Mouse (Mus musculus) midbrain, embryonic 15.5 days (tissue): ENCODE data around the gene Peli2. TPM values are rescaled to one million over a fixed set of nuclear protein-coding genes. Genes with fewer than 3 reads are reported as not detected.
A peak's percentile ranks its signal among the peaks of the same experiment; 100 is the strongest.
"Not testable (repeated sequence)": the region's sequence is repeated elsewhere in the genome, so short reads cannot be mapped to it uniquely, and the experiment has no call there.

ENCODE experiments used
- ATAC-seq: fragments of 200-750 bp; cut with Nextera tagmentation; replicated peaks from 2 replicates; pipeline ENCODE4 v1.8.0; 2017; ENCODE audit warnings: moderate TSS enrichment
- H3K27ac ChIP-seq: fragments of 300-500 bp; sonication (generic); 2 replicates; pipeline ENCODE4 v1.5.1; 2015; ENCODE audit warnings: mild to moderate bottlenecking, inconsistent platforms
- H3K27me3 ChIP-seq: fragments of 300-500 bp; sonication (generic); replicated peaks from 2 replicates; pipeline ENCODE4 v1.6.1; 2015; ENCODE audit warnings: inconsistent platforms
- H3K36me3 ChIP-seq: fragments of 300-500 bp; sonication (generic); replicated peaks from 2 replicates; pipeline ENCODE4 v1.6.1; 2015; ENCODE audit warnings: inconsistent platforms
- H3K4me1 ChIP-seq: fragments of 300-500 bp; sonication (generic); 2 replicates; pipeline ENCODE4 v1.6.1; 2015; ENCODE audit warnings: inconsistent platforms
- H3K4me2 ChIP-seq: fragments of 300-500 bp; sonication (generic); 2 replicates; pipeline ENCODE4 v1.6.1; 2015; ENCODE audit warnings: inconsistent platforms, mild to moderate bottlenecking, moderate library complexity
- H3K4me3 ChIP-seq: fragments of 300-500 bp; sonication (generic); 2 replicates; pipeline ENCODE4 v1.5.1; 2015; ENCODE audit warnings: mild to moderate bottlenecking, inconsistent platforms
- H3K9ac ChIP-seq: fragments of 300-500 bp; sonication (generic); 2 replicates; pipeline ENCODE4 v1.6.1; 2015; ENCODE audit warnings: mild to moderate bottlenecking, inconsistent platforms
- H3K9me3 ChIP-seq: fragments of 300-500 bp; sonication (generic); 2 replicates; pipeline ENCODE4 v1.6.1; 2016; ENCODE audit warnings: inconsistent platforms
- WGBS: fragments of 180-500 bp; shearing (Covaris S2); methylation state at CpG from one replicate; pipeline ENCODE4 v1.1.7; 2015; ENCODE audit warnings: mixed read lengths; 5-methylcytosine and 5-hydroxymethylcytosine counted together
- polyA plus RNA-seq: library from polyadenylated mRNA; unstranded; fragments of >200 nt; fragmentation: Nextera tagmentation; extraction: Ambion mirVana; gene quantifications from 2 replicates; pipeline ENCODE4 v1.2.1, GENCODE M21; 2015

Gene Peli2
- polyA plus RNA-seq: 6.9 and 8.5 TPM in 2 replicates

DNA sequence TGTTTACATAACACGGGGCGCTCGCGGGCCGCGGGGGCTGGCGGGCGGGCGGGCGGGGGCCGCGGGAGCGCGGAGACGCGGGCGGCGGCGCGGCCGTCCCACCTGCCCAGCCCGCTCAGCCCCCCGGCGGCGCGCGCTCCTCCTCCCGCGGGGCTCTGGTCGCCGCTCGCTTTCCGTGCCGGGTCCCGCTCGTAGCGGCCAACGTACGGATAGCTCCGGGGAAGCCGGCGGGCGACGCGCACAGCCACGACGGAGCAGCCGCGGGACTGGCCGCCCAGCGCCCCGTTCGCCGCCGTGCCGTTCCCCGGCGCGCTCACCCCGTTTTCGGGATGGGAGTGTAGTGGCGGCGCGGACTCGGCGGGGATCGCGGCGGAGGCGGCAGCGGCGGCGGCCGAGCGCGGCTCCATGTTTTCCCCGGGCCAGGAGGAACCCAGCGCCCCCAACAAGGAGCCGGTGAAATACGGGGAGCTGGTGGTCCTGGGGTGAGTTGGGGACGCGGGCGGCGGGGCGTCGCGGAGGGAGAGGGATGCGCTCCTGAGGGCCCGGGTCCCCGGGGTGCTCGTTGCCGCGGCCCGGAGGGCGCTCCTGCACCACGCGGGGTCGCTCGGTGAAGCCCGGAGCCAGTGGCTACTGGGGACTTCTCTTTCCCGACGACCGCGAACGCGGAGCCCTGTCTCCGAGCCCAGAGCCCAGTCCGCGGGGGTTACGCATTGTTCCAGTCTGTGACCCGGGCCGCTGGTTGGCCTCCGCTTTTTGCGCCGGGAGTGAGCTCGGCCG is at the start of gene Peli2:
Peli2 (plus strand) TSS at position 72 of the 777 bp plus-strand sequence.
- peak within 1 kb of the TSS; percentile 87 for H3K4me3 ChIP-seq
- no peaks in the 10 kb centered on the region for H3K36me3 ChIP-seq
- H3K9me3 ChIP-seq: no peaks in the 10 kb centered on the region
- under 1% methylated on average over 104 of the region's 117 CpGs for WGBS
- H3K27ac ChIP-seq: peak within 1 kb of the TSS; percentile 81
- peak within 1 kb of the TSS; percentile 76 for H3K9ac ChIP-seq
- peak; percentile 83 for ATAC-seq
- H3K4me2 ChIP-seq: peak within 1 kb of the TSS; percentile 94
- H3K4me1 ChIP-seq: peaks cover 51% of the 10 kb centered on the region
- H3K27me3 ChIP-seq: no peaks in the 10 kb centered on the region

DNA sequence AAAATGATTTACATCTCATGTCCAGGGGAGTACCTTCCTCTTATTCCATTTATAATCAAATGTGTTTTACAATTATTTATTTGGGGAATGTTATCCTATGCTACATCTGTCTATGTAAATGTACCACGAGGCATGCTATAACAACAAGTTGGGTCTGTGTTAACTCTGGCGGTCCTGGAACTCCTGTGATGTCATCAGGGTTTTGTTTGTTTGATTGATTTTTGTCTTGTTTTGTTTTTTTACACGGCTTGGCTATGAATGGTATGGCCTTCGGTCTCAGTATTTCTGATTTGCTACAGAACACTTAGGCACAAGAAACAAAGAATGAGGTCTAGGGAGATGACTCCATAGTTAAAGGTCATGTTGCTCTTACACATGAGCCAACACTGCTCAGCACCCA is 48.5 kb upstream of the Peli2 start:
- no peak for ATAC-seq
- no peak overlapping the region for H3K4me2 ChIP-seq
- no peaks in the 10 kb centered on the region for H3K27me3 ChIP-seq
- H3K4me1 ChIP-seq: peaks cover 7% of the 10 kb centered on the region
- no peak overlapping the region for H3K27ac ChIP-seq
- H3K4me3 ChIP-seq: no peak overlapping the region
- no peak overlapping the region for H3K9ac ChIP-seq
- no peaks in the 10 kb centered on the region for H3K9me3 ChIP-seq
- H3K36me3 ChIP-seq: no peaks in the 10 kb centered on the region
- WGBS: 78% methylated on average over 4 of the region's 4 CpGs

DNA sequence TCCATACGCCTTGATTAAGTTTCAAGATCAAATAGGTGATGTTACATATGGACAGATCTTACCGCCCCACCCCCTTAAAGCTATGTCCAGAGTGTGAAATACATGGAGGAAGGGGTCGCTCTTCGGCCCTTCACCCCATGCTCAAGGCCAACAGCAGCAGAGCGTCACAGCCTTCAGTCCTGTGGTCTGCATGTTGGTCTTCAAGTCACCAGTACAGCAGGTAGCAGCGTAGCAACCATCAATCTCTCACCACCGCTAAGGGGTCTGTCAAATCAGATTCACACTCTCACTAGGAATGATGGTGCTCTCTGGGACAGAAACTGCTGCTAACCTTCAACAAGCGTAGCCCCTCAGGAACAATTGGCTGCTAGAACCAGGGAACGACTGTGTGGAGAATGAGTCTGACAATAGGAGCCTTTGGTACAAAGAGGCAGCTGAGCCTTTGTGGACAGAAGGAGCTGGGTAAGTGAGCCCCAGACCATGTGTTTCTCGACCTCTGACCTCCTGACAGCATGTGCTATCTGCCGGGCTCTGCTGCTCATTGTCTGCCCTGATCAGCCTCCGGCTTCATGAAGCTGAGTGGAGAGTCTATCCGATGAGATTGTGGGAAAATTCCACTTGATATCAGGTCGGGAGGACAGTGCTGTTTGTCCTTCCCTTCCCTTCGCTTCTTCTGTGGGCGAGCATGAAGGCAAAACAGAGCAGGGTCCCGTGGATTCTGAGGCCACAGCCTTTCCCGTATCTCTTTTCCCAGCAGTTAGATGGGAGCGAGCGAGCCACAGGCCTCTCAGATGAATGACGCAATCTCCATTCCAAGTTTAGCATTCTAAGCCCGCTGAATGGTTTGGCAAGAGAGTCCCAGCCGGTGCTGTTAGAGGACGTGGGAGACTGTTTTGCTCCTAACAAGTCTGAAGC is 47.1 kb upstream of the Peli2 start:
- no peaks in the 10 kb centered on the region for H3K9me3 ChIP-seq
- no peak overlapping the region for H3K4me3 ChIP-seq
- no peaks in the 10 kb centered on the region for H3K36me3 ChIP-seq
- WGBS: 30% methylated on average over 24 of the region's 24 CpGs
- no peak; the same call in 1 of the 2 replicates for ATAC-seq
- no peak overlapping the region for H3K27ac ChIP-seq
- peaks cover 7% of the 10 kb centered on the region for H3K4me1 ChIP-seq
- H3K27me3 ChIP-seq: no peaks in the 10 kb centered on the region
- H3K4me2 ChIP-seq: no peak overlapping the region
- H3K9ac ChIP-seq: no peak overlapping the region

DNA sequence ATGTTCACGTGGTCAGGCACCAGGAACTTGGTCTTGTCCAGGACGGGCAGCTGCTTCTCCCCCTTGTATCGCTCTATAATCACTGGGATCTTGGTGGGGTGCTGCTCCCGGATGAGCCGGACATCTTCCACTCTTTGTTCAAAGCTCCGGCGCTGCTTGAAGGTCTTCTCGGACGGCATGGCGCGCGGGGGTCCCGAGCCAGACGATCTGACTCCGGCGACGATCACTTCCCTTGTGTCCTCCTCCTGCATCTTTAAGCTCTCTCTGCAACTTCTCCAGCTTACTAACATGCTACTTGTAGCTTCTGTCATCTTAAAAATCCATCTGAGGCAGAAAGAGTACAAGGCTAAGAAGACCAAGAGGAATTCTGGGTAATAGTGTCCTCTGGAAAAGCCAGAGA is 41.0 kb upstream of the Peli2 start:
- WGBS: 94% methylated on average over 17 of the region's 17 CpGs
- not testable (repeated sequence) for H3K27ac ChIP-seq, H3K4me1 ChIP-seq, H3K4me3 ChIP-seq, H3K4me2 ChIP-seq, H3K9ac ChIP-seq, H3K27me3 ChIP-seq, H3K9me3 ChIP-seq, H3K36me3 ChIP-seq, ATAC-seq

DNA sequence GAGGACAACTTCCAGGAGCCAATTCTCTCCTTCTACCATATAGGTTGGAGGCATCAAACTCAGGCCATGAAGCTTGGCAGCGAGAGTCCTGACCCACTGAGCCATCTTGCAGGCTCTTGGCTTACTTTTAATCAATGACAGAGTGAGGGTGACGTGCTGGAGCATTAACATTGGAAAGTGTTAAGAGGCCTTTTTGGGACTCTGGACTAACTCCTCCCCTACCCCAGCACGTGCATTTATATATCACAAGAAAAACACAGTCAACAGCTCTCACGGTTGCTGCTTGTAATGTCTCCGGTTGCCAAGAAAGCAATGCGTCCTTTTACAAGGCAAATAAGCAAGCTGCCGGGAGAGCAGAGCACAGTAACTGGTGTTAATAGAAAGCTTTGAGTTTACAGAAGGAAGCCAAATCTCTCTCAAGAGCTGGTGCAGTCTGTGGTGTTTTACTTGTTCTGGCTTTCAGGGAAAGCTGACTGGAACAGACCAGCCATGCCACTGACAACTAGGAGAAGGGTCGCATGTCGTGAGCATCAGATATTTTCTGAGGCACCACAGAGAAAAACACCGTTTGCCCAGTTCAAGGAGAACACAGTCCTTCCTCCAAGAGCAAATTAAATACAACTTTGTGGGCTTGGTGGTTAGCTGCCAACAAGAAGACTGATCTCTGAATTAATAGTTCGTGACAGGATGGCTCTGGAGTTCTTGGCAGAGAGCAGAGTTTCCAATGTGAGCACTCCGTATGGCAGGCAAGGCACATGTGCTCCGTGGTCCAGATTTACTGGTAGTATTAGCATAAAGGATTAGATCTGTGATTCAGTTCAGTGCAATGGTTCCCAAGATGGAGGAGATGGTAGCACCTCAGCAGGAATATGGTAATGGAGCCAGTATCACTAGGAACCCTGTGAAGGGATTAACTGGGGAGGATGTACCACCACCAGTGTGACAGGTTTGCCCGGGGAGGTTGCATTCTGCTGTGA is 36.5 kb upstream of the Peli2 start:
- Histone ChIP-seq H3K4me3 (no peak overlapping the region), H3K4me1 (peaks cover 12% of the 10 kb centered on the region), H3K9me3 (no peaks in the 10 kb centered on the region), H3K9ac (no peak overlapping the region), H3K27ac (peak overlapping the region; percentile 25; the same call in 1 of the 2 replicates), H3K36me3 (no peaks in the 10 kb centered on the region), H3K27me3 (no peaks in the 10 kb centered on the region), H3K4me2 (peak overlapping the region; percentile 7)
- ATAC-seq: peak; percentile 83
- WGBS: 26% methylated on average over 14 of the region's 14 CpGs

DNA sequence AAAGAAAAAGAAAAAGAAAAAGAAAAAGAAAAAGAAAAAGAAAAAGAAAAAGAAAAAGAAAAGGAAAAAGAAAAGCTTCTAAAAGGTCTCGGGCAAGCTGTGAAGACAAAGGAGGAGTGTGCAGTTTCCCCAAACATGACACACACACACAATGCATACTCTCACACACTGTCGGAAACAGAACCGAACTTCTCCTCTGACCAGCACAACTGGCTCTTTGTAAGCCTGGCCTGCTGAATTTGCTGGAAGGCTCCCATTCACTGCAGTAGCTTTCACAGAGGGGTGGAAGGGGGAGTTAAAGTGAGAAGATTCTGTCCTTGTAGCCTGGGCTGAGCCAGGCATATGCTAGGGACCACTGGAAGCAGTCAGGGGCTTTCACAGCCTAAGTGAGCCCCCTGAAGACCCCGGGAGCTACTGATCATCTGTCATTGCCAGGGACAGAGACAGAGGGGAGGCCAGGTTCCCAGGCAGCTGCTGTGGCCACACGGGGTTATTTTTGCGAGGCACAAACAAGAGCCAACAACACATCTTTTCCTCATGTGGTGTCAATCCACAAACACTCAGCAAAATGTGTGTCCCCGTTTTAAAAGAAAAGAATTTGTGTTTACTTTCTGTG is 33.8 kb upstream of the Peli2 start:
- 62% methylated on average over 7 of the region's 7 CpGs for WGBS
- Histone ChIP-seq H3K36me3 (no peaks in the 10 kb centered on the region), H3K9ac (no peak overlapping the region), H3K4me3 (no peak overlapping the region), H3K9me3 (no peaks in the 10 kb centered on the region), H3K27me3 (no peaks in the 10 kb centered on the region), H3K4me1 (peaks cover 12% of the 10 kb centered on the region), H3K27ac (no peak overlapping the region), H3K4me2 (no peak overlapping the region)
- ATAC-seq: no peak

DNA sequence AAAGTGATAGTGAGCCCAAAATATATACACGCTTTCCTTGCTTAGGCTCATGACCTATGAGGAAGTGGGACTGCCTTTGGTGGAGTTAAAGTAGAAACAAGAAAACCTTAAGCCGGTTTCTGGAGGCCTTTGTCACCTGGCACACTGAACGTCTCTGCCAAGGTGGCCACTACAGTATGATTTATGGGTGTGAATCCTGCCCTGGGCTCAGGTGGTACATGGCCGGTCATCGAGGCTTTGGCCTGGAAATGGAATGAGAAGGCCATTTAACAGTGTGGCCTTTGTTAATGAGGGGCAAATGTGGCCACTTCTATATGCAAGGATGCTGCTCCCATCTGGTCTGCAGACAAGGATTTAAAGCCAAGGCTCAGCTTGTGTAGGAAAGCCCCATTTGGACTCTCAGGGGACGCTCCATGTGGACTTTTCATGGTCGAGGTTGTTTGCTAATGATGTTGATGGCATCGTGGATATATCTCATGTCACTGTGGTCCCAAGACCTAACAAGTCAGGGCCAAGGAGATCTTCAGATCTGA is 33.3 kb upstream of the Peli2 start:
- no peaks in the 10 kb centered on the region for H3K36me3 ChIP-seq
- H3K4me2 ChIP-seq: no peak overlapping the region
- no peak overlapping the region for H3K9ac ChIP-seq
- H3K9me3 ChIP-seq: no peaks in the 10 kb centered on the region
- 69% methylated on average over 8 of the region's 8 CpGs for WGBS
- peaks cover 12% of the 10 kb centered on the region for H3K4me1 ChIP-seq
- no peak overlapping the region for H3K4me3 ChIP-seq
- no peak overlapping the region for H3K27ac ChIP-seq
- ATAC-seq: no peak
- no peaks in the 10 kb centered on the region for H3K27me3 ChIP-seq

DNA sequence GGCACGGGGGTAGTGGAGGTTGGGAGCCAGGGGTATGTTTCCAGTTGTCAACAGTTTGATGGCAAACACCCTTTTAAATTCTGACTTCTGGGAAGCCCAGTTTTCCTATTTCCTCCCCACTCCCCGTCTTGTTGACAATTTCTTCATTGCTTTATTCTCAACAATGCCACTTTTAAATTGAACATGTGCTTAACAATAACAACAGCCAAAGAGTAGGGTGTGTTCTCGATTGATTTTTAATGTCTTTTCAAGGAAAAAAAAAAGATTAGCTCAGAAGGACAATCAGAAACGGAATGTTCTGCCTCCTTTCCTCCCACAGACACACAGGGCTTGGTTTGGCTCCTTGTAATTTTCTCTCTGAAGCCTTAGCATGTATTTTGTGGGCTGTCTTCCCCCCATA is 30.2 kb upstream of the Peli2 start:
- H3K4me1 ChIP-seq: no peaks in the 10 kb centered on the region
- WGBS: 68% methylated on average over 4 of the region's 4 CpGs
- no peak overlapping the region for H3K4me2 ChIP-seq
- no peak for ATAC-seq
- H3K27ac ChIP-seq: no peak overlapping the region
- H3K9me3 ChIP-seq: no peaks in the 10 kb centered on the region
- H3K9ac ChIP-seq: no peak overlapping the region
- no peak overlapping the region for H3K4me3 ChIP-seq
- H3K27me3 ChIP-seq: no peaks in the 10 kb centered on the region
- H3K36me3 ChIP-seq: no peaks in the 10 kb centered on the region

DNA sequence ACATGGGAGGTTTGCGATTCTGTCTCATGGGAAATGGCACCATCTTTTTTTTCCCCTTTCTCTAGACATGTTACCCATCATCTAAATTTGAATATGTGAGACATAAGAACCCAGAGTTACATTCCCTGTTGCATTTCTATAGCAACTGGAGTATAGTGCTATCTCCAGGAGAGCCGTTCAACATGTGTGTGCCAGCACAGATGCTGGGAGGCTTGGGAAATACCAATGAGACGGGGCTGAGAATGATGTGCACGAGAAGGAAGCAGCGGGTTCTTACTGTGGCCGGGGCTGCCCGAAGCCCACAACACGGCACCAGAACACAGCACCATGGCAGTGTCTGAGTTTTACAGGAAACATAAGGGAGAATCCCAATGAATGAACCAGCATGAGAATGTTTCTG is 29.5 kb upstream of the Peli2 start:
- no peak for ATAC-seq
- 91% methylated on average over 8 of the region's 8 CpGs for WGBS
- Histone ChIP-seq H3K4me1 (no peaks in the 10 kb centered on the region), H3K4me3 (no peak overlapping the region), H3K27me3 (no peaks in the 10 kb centered on the region), H3K4me2 (no peak overlapping the region), H3K36me3 (no peaks in the 10 kb centered on the region), H3K9ac (no peak overlapping the region), H3K27ac (no peak overlapping the region), H3K9me3 (no peaks in the 10 kb centered on the region)

DNA sequence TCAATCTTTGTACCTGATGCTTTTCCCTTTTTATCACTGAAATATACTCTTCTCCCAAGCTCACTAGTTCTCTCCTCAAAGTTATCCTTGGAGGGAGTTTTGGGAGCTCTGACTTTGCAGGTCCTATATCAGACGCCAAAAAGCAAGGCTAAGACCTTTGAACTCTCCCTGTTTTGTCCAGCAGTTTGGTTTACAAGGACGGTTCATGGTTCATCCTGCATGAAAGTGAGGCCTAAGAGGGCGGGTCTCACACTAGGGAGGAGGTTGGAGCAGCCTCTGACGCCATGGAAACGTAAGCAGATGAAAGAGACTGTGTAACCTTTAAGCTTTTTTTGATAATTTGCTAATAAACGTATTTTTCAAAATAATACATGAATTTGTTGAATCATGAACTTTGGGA is 22.4 kb upstream of the Peli2 start:
- Histone ChIP-seq H3K36me3 (no peaks in the 10 kb centered on the region), H3K27me3 (no peaks in the 10 kb centered on the region), H3K4me3 (no peak overlapping the region), H3K9me3 (no peaks in the 10 kb centered on the region), H3K9ac (no peak overlapping the region), H3K4me2 (no peak overlapping the region), H3K4me1 (no peaks in the 10 kb centered on the region), H3K27ac (no peak overlapping the region)
- 34% methylated on average over 6 of the region's 6 CpGs for WGBS
- ATAC-seq: no peak

DNA sequence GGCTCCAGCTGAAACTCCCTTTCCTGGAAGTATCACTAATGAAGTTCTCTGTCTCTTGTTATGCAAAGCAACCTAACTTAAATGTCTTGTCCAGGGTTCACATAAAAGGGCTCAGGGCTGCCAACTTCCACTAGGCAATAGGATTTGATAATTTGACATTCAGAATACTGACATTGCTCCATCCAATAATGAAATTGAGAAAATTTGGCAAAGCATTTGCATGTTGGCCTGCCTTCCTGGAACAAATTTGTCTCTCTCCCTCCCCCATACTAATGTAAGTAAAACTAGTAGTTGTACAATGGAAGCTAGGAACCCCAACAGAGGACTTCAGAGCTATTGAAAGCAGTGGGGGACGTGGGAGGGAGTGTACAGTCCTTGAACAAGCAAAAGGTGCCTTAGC is 21.3 kb upstream of the Peli2 start:
- no peaks in the 10 kb centered on the region for H3K36me3 ChIP-seq
- 20% methylated on average over 1 of the region's 1 CpGs for WGBS
- no peak overlapping the region for H3K4me3 ChIP-seq
- ATAC-seq: no peak
- no peak overlapping the region for H3K9ac ChIP-seq
- H3K27ac ChIP-seq: no peak overlapping the region
- no peak overlapping the region for H3K4me2 ChIP-seq
- no peaks in the 10 kb centered on the region for H3K27me3 ChIP-seq
- no peaks in the 10 kb centered on the region for H3K9me3 ChIP-seq
- no peaks in the 10 kb centered on the region for H3K4me1 ChIP-seq
